Mouse (Mus musculus) effector memory CD4-positive, alpha-beta T cell, adult 5 months (primary cell): ENCODE results near the gene Nhej1. TPM values are rescaled to one million over a fixed set of nuclear protein-coding genes. Genes with fewer than 3 reads are reported as not detected.

Experiments
- polyA plus RNA-seq: library from polyadenylated mRNA; unstranded; fragments of 100-300 nt; shearing (Covaris generic); gene quantifications from one replicate; pipeline ENCODE4 v1.2.1, GENCODE M21; 2017

Nhej1 gene
- 8.2 TPM for polyA plus RNA-seq

GRCm38 (mm10) chr1:75124346-75125321, at the start of gene Nhej1:
TSS of gene Nhej1 (minus strand) at chr1:75125200.

GRCm38 (mm10) chr1:75168472-75169464, 43.8 kb upstream of the Nhej1 start, which contains the start of gene Zfand2b:
TSS of gene Zfand2b (plus strand) at chr1:75168646.

DNA sequence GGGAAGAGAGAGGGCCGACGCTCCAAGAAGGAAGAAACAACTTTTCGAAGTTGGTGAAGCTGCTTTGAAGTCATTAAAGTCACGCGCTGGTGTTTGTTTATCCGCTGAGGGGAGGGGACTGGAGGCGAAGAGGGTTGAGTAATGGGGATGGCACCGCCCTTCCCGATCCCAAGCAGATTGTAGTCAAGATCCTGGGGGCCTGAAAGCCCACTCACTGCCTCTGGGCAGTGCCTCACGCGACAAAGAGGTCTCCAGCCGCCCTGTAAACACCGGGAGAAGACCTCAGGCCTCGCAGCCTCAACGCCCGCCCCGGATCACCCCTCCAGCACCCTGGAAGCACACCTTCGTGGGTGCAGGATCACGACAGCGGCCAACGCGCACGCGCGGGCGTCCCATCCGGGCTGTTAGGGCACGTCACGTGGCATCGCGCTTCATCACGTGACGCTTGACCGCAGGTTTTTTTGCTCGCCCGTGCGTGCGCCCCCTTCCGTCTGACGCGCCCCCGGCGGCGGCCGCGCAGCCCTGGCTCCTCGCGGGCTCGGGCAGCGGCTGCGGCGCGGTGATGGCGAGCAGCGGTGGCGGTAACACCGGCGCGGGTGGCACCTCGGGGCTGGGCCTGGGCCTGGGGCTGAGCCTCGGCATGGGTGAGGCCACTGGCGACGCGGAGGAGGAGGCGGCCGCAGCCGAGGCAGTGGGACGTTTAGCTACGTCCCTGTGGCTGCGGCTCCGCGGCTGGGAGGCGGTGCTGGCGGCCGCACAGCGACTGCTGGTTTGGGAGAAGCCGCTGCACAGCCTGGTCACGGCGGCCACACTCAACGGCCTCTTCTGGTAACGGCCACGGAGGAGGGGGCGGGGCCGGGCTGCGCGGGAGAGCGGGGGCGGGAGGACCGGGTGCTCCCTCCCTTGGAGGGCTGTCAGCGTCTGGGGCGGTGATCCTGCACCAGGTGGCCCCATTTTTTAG, 17.6 kb upstream of the Nhej1 start, which contains the start of the genes Cnppd1 and Retreg2:
Gene Cnppd1 (minus strand): TSS at position 411 of the 961 bp plus-strand sequence.
Gene Retreg2 (plus strand): TSS at position 478 of the 961 bp plus-strand sequence.

GRCm38 (mm10) chr1:75133421-75134207, 8.6 kb upstream of the Nhej1 start, which contains the start of gene Slc23a3:
TSS of gene Slc23a3 (minus strand) at chr1:75133890.

DNA sequence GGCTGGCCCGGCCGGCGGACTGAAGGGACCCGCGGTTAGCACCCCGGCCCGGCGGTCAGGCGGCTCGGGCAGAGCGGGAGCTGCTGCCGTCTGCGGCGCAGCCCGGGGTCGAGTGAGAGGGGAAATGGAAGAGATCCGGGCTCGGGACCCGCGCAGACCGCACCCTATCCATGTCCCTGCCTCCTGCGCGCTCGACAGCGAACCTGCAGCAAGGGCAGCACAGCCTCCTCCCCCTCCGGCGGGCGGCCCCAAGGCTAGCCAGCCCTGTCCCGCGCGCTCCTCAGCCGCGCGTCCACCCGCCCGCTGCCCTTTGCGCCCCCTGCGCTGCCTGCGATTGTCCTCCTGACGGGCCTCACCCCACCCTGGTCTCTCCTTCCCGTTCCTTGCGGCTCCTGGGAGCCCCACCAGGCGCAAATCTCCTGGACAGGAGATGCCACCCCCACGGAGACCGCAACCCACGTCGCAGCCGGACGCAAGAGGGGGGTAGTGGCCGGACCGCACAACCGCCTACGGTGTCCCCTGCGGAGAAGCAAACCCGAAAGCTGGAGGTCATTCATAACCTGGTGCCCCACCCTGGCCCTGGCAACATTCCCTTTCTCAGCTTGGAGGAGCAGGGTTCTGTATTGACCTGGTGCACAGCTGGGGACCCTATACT, 173.3 kb downstream of the Nhej1 start, which contains the start of gene Ihh:
Gene Ihh (minus strand): TSS at position 117 of the 655 bp plus-strand sequence.

GRCm38 (mm10) chr1:74935402-74935801, 189.6 kb downstream of the Nhej1 start, which contains the start of gene Cfap65:
TSS of gene Cfap65 (minus strand) at chr1:74935599.

Other genes with a start within 250 kb of the Nhej1 start
- gene Fev, start 239.8 kb downstream of the Nhej1 start, polyA plus RNA-seq = not detected
- not detected for gene Cryba2, start 232.1 kb downstream of the Nhej1 start, polyA plus RNA-seq
- not detected for gene Cfap65, start 189.6 kb downstream of the Nhej1 start, polyA plus RNA-seq
- gene Ihh, start 173.5 kb downstream of the Nhej1 start, polyA plus RNA-seq = 0.25 TPM
- gene Slc23a3, start 8.7 kb upstream of the Nhej1 start, polyA plus RNA-seq = 0.17 TPM
- gene Cnppd1, start 17.5 kb upstream of the Nhej1 start, polyA plus RNA-seq = 172 TPM
- 87.0 TPM for gene Retreg2, start 17.6 kb upstream of the Nhej1 start, polyA plus RNA-seq
- 65.9 TPM for gene Zfand2b, start 43.4 kb upstream of the Nhej1 start, polyA plus RNA-seq
- 5.0 TPM for gene Abcb6, start 55.2 kb upstream of the Nhej1 start, polyA plus RNA-seq
- gene Ankzf1, start 67.0 kb upstream of the Nhej1 start, polyA plus RNA-seq = 23.6 TPM
- gene Atg9a, start 67.0 kb upstream of the Nhej1 start, polyA plus RNA-seq = 19.8 TPM
- 6.6 TPM for gene Glb1l, start 85.6 kb upstream of the Nhej1 start, polyA plus RNA-seq
- 59.6 TPM for gene Stk16, start 85.6 kb upstream of the Nhej1 start, polyA plus RNA-seq
- 309 TPM for gene Tuba4a, start 94.7 kb upstream of the Nhej1 start, polyA plus RNA-seq
- not detected for gene A630095N17Rik, start 106.9 kb upstream of the Nhej1 start, polyA plus RNA-seq
- 151 TPM for gene Dnajb2, start 111.2 kb upstream of the Nhej1 start, polyA plus RNA-seq
- gene Ptprn, start 139.3 kb upstream of the Nhej1 start, polyA plus RNA-seq = 0.17 TPM
- gene Resp18, start 153.2 kb upstream of the Nhej1 start, polyA plus RNA-seq = not detected
- gene Dnpep, start 192.8 kb upstream of the Nhej1 start, polyA plus RNA-seq = 48.6 TPM
- gene Des, start 235.1 kb upstream of the Nhej1 start, polyA plus RNA-seq = not detected